10 mouse cellular contexts compared by ENCODE assay signal in genomic region chr9:42028807-42029206, GRCm38 (mm10).
DNase-seq lines count a peak whose midpoint lies in the region; ATAC-seq and TF ChIP-seq lines count a peak whose summit lies in the region.
"Had no signal": no experiment of that assay in that cellular context is flagged by ENCODE, and none has a peak within 500 bp of the region (broad histone marks: within the 10 kb centered on the region; RNA-seq: fewer than 3 reads in every experiment).

No protein-coding gene starts in this region.

- no peak overlapping the region for H3K4me3 ChIP-seq in liver, postnatal 0 days (ENCODE audit: low read depth, low read length)
- no peak overlapping the region for H3K4me3 ChIP-seq in liver, embryonic 11.5 days (ENCODE audit: low read depth, low read length)
- no peak overlapping the region for H3K4me3 ChIP-seq in embryonic facial prominence, embryonic 10.5 days
- H3K4me3 ChIP-seq: embryonic facial prominence, embryonic 12.5 days; liver, embryonic 15.5 days had no signal

- H3K27ac ChIP-seq in liver, postnatal 0 days (ENCODE audit: low read depth) = peak overlapping the region; percentile 34; the same call in 1 of the 2 replicates
- H3K27ac ChIP-seq in liver, embryonic 11.5 days (ENCODE audit: low read depth, low read length) = no peak overlapping the region
- H3K27ac ChIP-seq in embryonic facial prominence, embryonic 10.5 days (replicated peaks) = no peak overlapping the region
- H3K27ac ChIP-seq: embryonic facial prominence, embryonic 12.5 days; liver, embryonic 15.5 days had no signal

- peak; percentile 76 for ATAC-seq in liver, postnatal 0 days
- no peak for ATAC-seq in liver, embryonic 11.5 days (replicated peaks; ENCODE audit: low FRiP score)
- ATAC-seq in granulocyte monocyte progenitor cell, adult 5-6 weeks (replicated peaks; ENCODE audit: poor library complexity, severe bottlenecking) = peak; percentile 81

- H3K27me3 ChIP-seq in liver, postnatal 0 days (ENCODE audit: insufficient read depth, low read length) = no peaks in the 10 kb centered on the region
- H3K27me3 ChIP-seq in liver, embryonic 11.5 days (replicated peaks; ENCODE audit: control insufficient read depth, insufficient read depth, low read length) = no peaks in the 10 kb centered on the region
- H3K27me3 ChIP-seq in embryonic facial prominence, embryonic 10.5 days (replicated peaks; ENCODE audit: low read depth, poor library complexity, severe bottlenecking) = no peaks in the 10 kb centered on the region; the same call in 1 of the 2 replicates
- H3K27me3 ChIP-seq: embryonic facial prominence, embryonic 12.5 days; liver, embryonic 15.5 days had no signal

- no peaks in the 10 kb centered on the region for H3K9me3 ChIP-seq in liver, postnatal 0 days (ENCODE audit: low read length)
- H3K9me3 ChIP-seq in liver, embryonic 11.5 days (ENCODE audit: control insufficient read depth, low read length) = no peaks in the 10 kb centered on the region
- no peaks in the 10 kb centered on the region for H3K9me3 ChIP-seq in embryonic facial prominence, embryonic 10.5 days
- H3K9me3 ChIP-seq: embryonic facial prominence, embryonic 12.5 days; liver, embryonic 15.5 days had no signal

- 41% methylated on average over 4 of the region's 4 CpGs for WGBS in liver, postnatal 0 days (ENCODE audit: insufficient replicate concordance)
- WGBS in liver, embryonic 11.5 days = 59% methylated on average over 4 of the region's 4 CpGs
- 77% methylated on average over 4 of the region's 4 CpGs for WGBS in embryonic facial prominence, embryonic 10.5 days

- no peak for TF ChIP-seq CTCF in liver, postnatal 0 days (IDR thresholded peaks at IDR 0.05; ENCODE audit: low read depth)

- H3K9ac ChIP-seq in liver, postnatal 0 days (replicated peaks) = no peak overlapping the region
- no peak overlapping the region for H3K9ac ChIP-seq in liver, embryonic 11.5 days (ENCODE audit: low read depth, low read length)
- H3K9ac ChIP-seq: embryonic facial prominence, embryonic 12.5 days; liver, embryonic 15.5 days had no signal

- H3K36me3 ChIP-seq in liver, postnatal 0 days (replicated peaks; ENCODE audit: insufficient read depth, low read length) = no peaks in the 10 kb centered on the region; the same call in 1 of the 2 replicates
- no peaks in the 10 kb centered on the region for H3K36me3 ChIP-seq in liver, embryonic 11.5 days (ENCODE audit: control insufficient read depth, insufficient read depth, low read length)
- no peaks in the 10 kb centered on the region for H3K36me3 ChIP-seq in embryonic facial prominence, embryonic 10.5 days (replicated peaks)
- H3K36me3 ChIP-seq: embryonic facial prominence, embryonic 12.5 days; liver, embryonic 15.5 days had no signal

- no peak for TF ChIP-seq EP300 in liver, postnatal 0 days (IDR thresholded peaks at IDR 0.05; ENCODE audit: low read depth)

- no peak overlapping the region for H3K4me2 ChIP-seq in liver, postnatal 0 days (ENCODE audit: low read depth, low read length)
- H3K4me2 ChIP-seq in liver, embryonic 11.5 days = no peak overlapping the region
- H3K4me2 ChIP-seq: embryonic facial prominence, embryonic 12.5 days; liver, embryonic 15.5 days had no signal

- peak; percentile 61 for DNase-seq in liver, postnatal 0 days
- no peak for DNase-seq in liver, embryonic 11.5 days (ENCODE audit: low spot score)
- peak; percentile 78 for DNase-seq in lung, postnatal 25 days (ENCODE audit: low spot score)
- peak; percentile 96 to 97 for DNase-seq in spleen, postnatal 36 days (ENCODE audit: low spot score in 2 of 2)
- DNase-seq in embryonic facial prominence, embryonic 10.5 days (ENCODE audit: low spot score) = no peak
- DNase-seq in c-Kit-positive CD71-positive TER-119-positive erythroid progenitor cells, embryonic 14.5 days (ENCODE audit: low spot score) = no peak
- DNase-seq: layer of hippocampus, postnatal 36 days had no signal

- no peaks in the 10 kb centered on the region for H3K4me1 ChIP-seq in liver, postnatal 0 days (ENCODE audit: insufficient read depth)
- no peaks in the 10 kb centered on the region for H3K4me1 ChIP-seq in liver, embryonic 11.5 days (replicated peaks; ENCODE audit: control insufficient read depth, insufficient read depth, low read length)
- H3K4me1 ChIP-seq in embryonic facial prominence, embryonic 10.5 days = peaks cover 23% of the 10 kb centered on the region
- H3K4me1 ChIP-seq: liver, embryonic 15.5 days had no signal

Comparison
In these comparisons a context has a peak if more than half of its experiments do, and no peak if none do; other contexts are left out.
1. DNase-seq: peak in liver, postnatal 0 days (single experiment), lung, postnatal 25 days (single experiment) and spleen, postnatal 36 days (2 of 2); none in liver, embryonic 11.5 days (single experiment), embryonic facial prominence, embryonic 10.5 days (single experiment) and c-Kit-positive CD71-positive TER-119-positive erythroid progenitor cells, embryonic 14.5 days (single experiment).